Mouse (Mus musculus): Measurements from ENCODE around the gene Kif27. TPM values are rescaled to one million over a fixed set of nuclear protein-coding genes. Genes with fewer than 3 reads are reported as not detected.

Gene Kif27
- total and polyA plus RNA-seq, 2 experiments from 2014 or later = 0.15 TPM; not detected in 1

- peaks cover 25% of the 10 kb centered on the region for H3K36me3 ChIP-seq (replicated peaks; ENCODE audit: control insufficient read depth, insufficient read depth, low read length)
- H3K9me3 ChIP-seq (replicated peaks; ENCODE audit: control insufficient read depth, low read length) = no peaks in the 10 kb centered on the region
- H3K27ac ChIP-seq (ENCODE audit: low read depth) = no peak overlapping the region
- no peak overlapping the region for H3K4me3 ChIP-seq (ENCODE audit: low read depth, low read length)
- TF ChIP-seq CTCF (IDR thresholded peaks at IDR 0.05; ENCODE audit: low read depth) = no peak
- no peak for TF ChIP-seq EP300 (IDR thresholded peaks at IDR 0.05; ENCODE audit: low read depth)
- no peaks in the 10 kb centered on the region for H3K27me3 ChIP-seq (ENCODE audit: control insufficient read depth, insufficient read depth, low read length)
- ATAC-seq (ENCODE audit: insufficient read depth, low read depth) = no peak
- no peak overlapping the region for H3K4me2 ChIP-seq (ENCODE audit: low read depth, low read length)
- DNase-seq (ENCODE audit: low spot score) = no peak
- H3K9ac ChIP-seq (replicated peaks; ENCODE audit: low read depth, low read length) = no peak overlapping the region
- WGBS = 62% methylated on average over 4 of the region's 4 CpGs
- H3K4me1 ChIP-seq (ENCODE audit: control insufficient read depth, insufficient read depth) = no peaks in the 10 kb centered on the region
These were observed 97.2 kb downstream of the Kif27 start for GRCm38 (mm10) chr13:58261674-58262073.

- no peaks in the 10 kb centered on the region for H3K9me3 ChIP-seq (replicated peaks; ENCODE audit: control insufficient read depth, low read length)
- WGBS = 90% methylated on average over 1 of the region's 1 CpGs
- no peak overlapping the region for H3K4me2 ChIP-seq (ENCODE audit: low read depth, low read length)
- peaks cover 20% of the 10 kb centered on the region for H3K36me3 ChIP-seq (replicated peaks; ENCODE audit: control insufficient read depth, insufficient read depth, low read length)
- H3K4me3 ChIP-seq (ENCODE audit: low read depth, low read length) = no peak overlapping the region
- no peak for ATAC-seq (ENCODE audit: insufficient read depth, low read depth)
- no peaks in the 10 kb centered on the region for H3K4me1 ChIP-seq (ENCODE audit: control insufficient read depth, insufficient read depth)
- no peak for TF ChIP-seq EP300 (IDR thresholded peaks at IDR 0.05; ENCODE audit: low read depth)
- peak; percentile 27 for TF ChIP-seq CTCF (IDR thresholded peaks at IDR 0.05; ENCODE audit: low read depth)
- no peak for DNase-seq (ENCODE audit: low spot score)
- H3K9ac ChIP-seq (replicated peaks; ENCODE audit: low read depth, low read length) = no peak overlapping the region
- no peaks in the 10 kb centered on the region for H3K27me3 ChIP-seq (ENCODE audit: control insufficient read depth, insufficient read depth, low read length)
- H3K27ac ChIP-seq (ENCODE audit: low read depth) = no peak overlapping the region
These were observed 105.7 kb downstream of the Kif27 start for GRCm38 (mm10) chr13:58253268-58253667.

GRCm38 (mm10) chr13:58248957-58249356, 110.0 kb downstream of the Kif27 start:
- Histone ChIP-seq H3K4me2 (ENCODE audit: low read depth, low read length) (no peak overlapping the region), H3K9ac (replicated peaks; ENCODE audit: low read depth, low read length) (no peak overlapping the region), H3K9me3 (replicated peaks; ENCODE audit: control insufficient read depth, low read length) (no peaks in the 10 kb centered on the region), H3K4me1 (ENCODE audit: control insufficient read depth, insufficient read depth) (no peaks in the 10 kb centered on the region), H3K36me3 (replicated peaks; ENCODE audit: control insufficient read depth, insufficient read depth, low read length) (peaks cover 20% of the 10 kb centered on the region), H3K4me3 (ENCODE audit: low read depth, low read length) (no peak overlapping the region), H3K27me3 (ENCODE audit: control insufficient read depth, insufficient read depth, low read length) (no peaks in the 10 kb centered on the region), H3K27ac (ENCODE audit: low read depth) (no peak overlapping the region)
- ATAC-seq (ENCODE audit: insufficient read depth, low read depth) (no peak), DNase-seq (ENCODE audit: low spot score) (no peak)
- TF ChIP-seq EP300 (IDR thresholded peaks at IDR 0.05; ENCODE audit: low read depth) (no peak), CTCF (IDR thresholded peaks at IDR 0.05; ENCODE audit: low read depth) (no peak)
- WGBS = 87% methylated on average over 5 of the region's 5 CpGs

MicroRNAs within 50 kb of the gene (microRNA counts, 519-probe panel; counts per million panel counts)
- microRNA mmu-miR-7a = 2,436 counts per million, percentile 27 among the panel's probes with 10 or more counts

Small RNA genes within 50 kb of the gene (microRNA-seq; reads per million reads assigned to microRNA genes)
- gene Mir6369 = not detected
- gene Mir7-1 = 53.7 reads per million, percentile 47 among the genes with 10 or more reads in this experiment

Other genes starting within 250 kb of the Kif27 start
- 5.6 and 6.1 TPM in 2 replicates for gene Klhl3, start 245.5 kb downstream of the Kif27 start, total RNA-seq (2014; rRNA removed; ENCODE audit: low replicate concordance)
- 7.4 and 8.3 TPM in 2 replicates for gene Klhl3, start 245.5 kb downstream of the Kif27 start, polyA plus RNA-seq (2015; fragmentation: Nextera tagmentation; extraction: Ambion mirVana)
- gene Hnrnpa0, start 230.6 kb downstream of the Kif27 start, total RNA-seq (2014; rRNA removed; ENCODE audit: low replicate concordance) = 99.7 and 100.0 TPM in 2 replicates
- gene Hnrnpa0, start 230.6 kb downstream of the Kif27 start, polyA plus RNA-seq (2015; fragmentation: Nextera tagmentation; extraction: Ambion mirVana) = 22.6 and 23.2 TPM in 2 replicates
- gene Idnk, start 201.5 kb downstream of the Kif27 start, total RNA-seq (2014; rRNA removed; ENCODE audit: low replicate concordance) = 17.4 and 23.2 TPM in 2 replicates
- 33.3 and 36.3 TPM in 2 replicates for gene Idnk, start 201.5 kb downstream of the Kif27 start, polyA plus RNA-seq (2015; fragmentation: Nextera tagmentation; extraction: Ambion mirVana)
- 105 and 125 TPM in 2 replicates for gene Ubqln1, start 143.5 kb downstream of the Kif27 start, total RNA-seq (2014; rRNA removed; ENCODE audit: low replicate concordance)
- gene Ubqln1, start 143.5 kb downstream of the Kif27 start, polyA plus RNA-seq (2015; fragmentation: Nextera tagmentation; extraction: Ambion mirVana) = 45.7 and 48.6 TPM in 2 replicates
- 16.0 and 16.6 TPM in 2 replicates for gene Gkap1, start 83.4 kb downstream of the Kif27 start, total RNA-seq (2014; rRNA removed; ENCODE audit: low replicate concordance)
- gene Gkap1, start 83.4 kb downstream of the Kif27 start, polyA plus RNA-seq (2015; fragmentation: Nextera tagmentation; extraction: Ambion mirVana) = 16.2 and 17.4 TPM in 2 replicates
- 24.9 and 32.7 TPM in 2 replicates for gene 2210016F16Rik, start 26.1 kb upstream of the Kif27 start, total RNA-seq (2014; rRNA removed; ENCODE audit: low replicate concordance)
- gene 2210016F16Rik, start 26.1 kb upstream of the Kif27 start, polyA plus RNA-seq (2015; fragmentation: Nextera tagmentation; extraction: Ambion mirVana) = 25.7 and 26.5 TPM in 2 replicates
- gene Rmi1, start 43.1 kb upstream of the Kif27 start, total RNA-seq (2014; rRNA removed; ENCODE audit: low replicate concordance) = 5.7 and 16.1 TPM in 2 replicates
- 13.3 and 14.4 TPM in 2 replicates for gene Rmi1, start 43.1 kb upstream of the Kif27 start, polyA plus RNA-seq (2015; fragmentation: Nextera tagmentation; extraction: Ambion mirVana)
- gene Hnrnpk, start 44.2 kb upstream of the Kif27 start, total RNA-seq (2014; rRNA removed; ENCODE audit: low replicate concordance) = 377 and 387 TPM in 2 replicates
- 581 and 606 TPM in 2 replicates for gene Hnrnpk, start 44.2 kb upstream of the Kif27 start, polyA plus RNA-seq (2015; fragmentation: Nextera tagmentation; extraction: Ambion mirVana)